Mouse (Mus musculus) testis, adult 2 months (tissue): ENCODE measurements around the gene Rsph3b.
"Not testable (repeated sequence)": the region's sequence is repeated elsewhere in the genome, so short reads cannot be mapped to it uniquely, and the experiment has no call there.

Experiments used
- CTCF ChIP-seq: fragments of 200-500 bp; IDR thresholded peaks from 2 replicates; pipeline ENCODE4 v1.5.1; 2012; ENCODE audit warnings: low read depth, mild to moderate bottlenecking, inconsistent platforms, low read length, moderate library complexity; ENCODE audit not compliant: control insufficient read depth, insufficient read depth, insufficient replicate concordance
- POLR2A ChIP-seq: fragments of 200-500 bp; IDR thresholded peaks from 2 replicates; pipeline ENCODE4 v1.6.1; 2012; ENCODE audit warnings: low read depth, mild to moderate bottlenecking, inconsistent platforms, low read length, moderate library complexity; ENCODE audit not compliant: control insufficient read depth

GRCm38 (mm10) chr17:6974985-6975384, 26.5 kb upstream of the Rsph3b start:
- TF ChIP-seq CTCF, POLR2A: not testable (repeated sequence)
